Mouse (Mus musculus): ENCODE data around the gene Mad1l1. TPM values are rescaled to one million over a fixed set of nuclear protein-coding genes. Genes with fewer than 3 reads are reported as not detected.

The Mad1l1 gene
- total RNA-seq, 2 experiments from 2014 or later: 20.4 to 24.9 TPM

DNA sequence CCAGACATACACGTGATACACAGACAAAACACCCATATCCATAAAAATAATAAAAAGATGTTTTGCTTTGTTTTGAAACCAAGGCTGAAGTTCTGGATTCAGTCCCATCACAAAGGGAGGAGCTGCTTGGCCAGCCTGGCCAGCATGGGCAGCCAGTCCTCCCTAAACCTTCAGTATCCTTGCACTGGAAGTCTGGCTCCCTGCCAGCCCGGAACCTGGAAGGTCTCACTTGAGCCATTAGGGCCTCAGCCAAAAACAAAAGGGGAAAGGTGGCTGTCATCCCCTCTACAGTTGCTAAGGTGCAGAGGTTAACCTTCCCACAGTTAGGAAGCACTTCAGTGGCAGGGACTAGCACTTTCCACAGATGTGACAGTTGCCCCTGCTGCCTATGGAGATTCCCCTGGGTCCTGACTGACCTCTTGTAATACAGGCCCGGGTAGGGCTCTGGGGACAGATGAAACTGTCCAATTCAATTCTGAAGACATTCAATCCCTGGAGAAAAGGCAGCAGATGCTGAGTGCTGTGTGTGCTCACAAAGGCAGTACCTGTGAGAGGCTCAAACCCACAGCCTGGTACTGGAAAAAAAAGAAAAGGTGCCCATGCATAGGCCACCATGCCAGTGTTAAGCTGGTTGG is 100.2 kb downstream of the Mad1l1 start:
- DNase-seq (ENCODE audit: low spot score in 2 of 2): peak in 1 of 2 experiments; percentile 30

- DNase-seq (ENCODE audit: low spot score in 2 of 2): no peak
These were observed 102.1 kb downstream of the Mad1l1 start for GRCm38 (mm10) chr5:140219252-140219651.

- DNase-seq (ENCODE audit: low spot score in 2 of 2): peak in 1 of 2 experiments; percentile 27
These were observed 103.5 kb downstream of the Mad1l1 start for GRCm38 (mm10) chr5:140217900-140218299.

GRCm38 (mm10) chr5:140217083-140217482 is 104.3 kb downstream of the Mad1l1 start:
- no peak for DNase-seq (ENCODE audit: low spot score in 2 of 2)

- DNase-seq (ENCODE audit: low spot score in 2 of 2): no peak
These were observed 105.8 kb downstream of the Mad1l1 start for GRCm38 (mm10) chr5:140215471-140216087.

DNA sequence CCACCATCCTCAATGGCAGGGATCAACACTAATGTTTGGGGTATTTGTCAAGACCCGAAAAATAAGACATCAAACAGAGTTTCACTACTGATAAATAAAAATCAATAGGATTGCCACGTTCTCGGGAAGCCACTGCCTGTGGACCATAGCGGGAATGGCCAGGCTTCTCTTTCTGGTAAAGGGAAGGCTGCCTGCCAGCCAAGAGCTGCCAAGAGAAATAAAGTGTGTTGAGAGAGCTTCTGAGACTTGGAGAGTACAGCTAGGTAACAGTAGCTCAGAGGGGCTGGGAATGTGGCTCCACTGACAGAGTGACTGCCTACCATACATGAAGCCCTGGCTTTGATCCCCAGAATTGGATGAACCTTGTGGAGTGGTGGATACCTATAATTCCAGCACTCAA is 108.4 kb downstream of the Mad1l1 start:
- DNase-seq (ENCODE audit: low spot score in 2 of 2): no peak

GRCm38 (mm10) chr5:140210417-140211184 is 110.8 kb downstream of the Mad1l1 start:
- DNase-seq (ENCODE audit: low spot score in 2 of 2): no peak

DNA sequence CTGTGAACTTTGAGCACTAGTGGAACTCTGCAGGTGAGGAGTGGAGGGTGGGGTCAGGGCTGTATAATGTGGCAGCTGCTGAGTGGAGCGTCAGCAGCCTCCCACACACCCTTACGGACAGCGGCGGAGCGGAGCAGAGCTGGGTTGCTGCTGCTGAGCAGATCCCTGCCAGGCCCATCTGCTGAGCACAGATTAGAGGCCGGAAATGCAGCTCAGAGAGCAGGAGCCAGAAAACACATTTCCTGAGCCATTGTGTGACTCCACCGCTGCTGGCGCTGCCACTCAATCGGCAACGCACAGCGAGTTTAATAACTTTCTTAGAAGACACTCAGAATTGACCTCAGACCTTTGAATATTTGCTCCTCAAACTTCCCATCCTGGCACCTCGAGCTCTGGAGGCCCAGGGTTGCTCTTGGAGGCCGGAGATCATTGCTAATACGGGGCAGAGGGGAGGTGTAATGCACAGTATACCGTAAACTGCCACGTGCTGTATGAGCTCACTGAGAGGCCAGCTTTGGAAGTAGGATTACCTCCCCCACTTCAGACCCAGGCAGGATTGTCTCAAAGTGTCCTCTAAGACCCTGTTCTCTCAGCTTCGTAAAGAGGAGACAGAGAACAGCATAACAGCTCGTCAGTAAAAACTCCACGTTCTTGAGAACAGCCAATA is 112.5 kb downstream of the Mad1l1 start:
- peak in 1 of 2 experiments; percentile 48 for DNase-seq (ENCODE audit: low spot score in 2 of 2)

- no peak for DNase-seq (ENCODE audit: low spot score in 2 of 2)
These were observed 114.3 kb downstream of the Mad1l1 start for GRCm38 (mm10) chr5:140206726-140207703.

DNA sequence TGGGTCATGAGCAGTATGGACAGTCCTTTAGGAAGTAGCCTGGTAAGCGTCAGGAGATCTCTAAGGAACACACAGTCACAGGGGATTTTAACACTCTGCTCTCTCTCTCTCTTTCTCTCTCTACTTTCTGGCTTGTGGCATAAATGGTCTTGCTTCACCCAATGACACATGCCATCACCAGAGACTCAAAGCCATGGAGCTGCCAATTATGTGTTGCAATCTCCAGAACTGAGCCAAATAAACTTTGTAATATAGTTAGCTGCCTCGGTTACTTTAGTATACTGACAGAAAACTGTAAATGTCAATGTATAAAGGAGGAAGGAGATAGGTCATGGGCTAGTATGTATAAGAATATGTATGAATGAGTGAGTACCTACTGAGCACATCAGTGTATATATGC is 115.4 kb downstream of the Mad1l1 start:
- DNase-seq (ENCODE audit: low spot score in 2 of 2): no peak

DNA sequence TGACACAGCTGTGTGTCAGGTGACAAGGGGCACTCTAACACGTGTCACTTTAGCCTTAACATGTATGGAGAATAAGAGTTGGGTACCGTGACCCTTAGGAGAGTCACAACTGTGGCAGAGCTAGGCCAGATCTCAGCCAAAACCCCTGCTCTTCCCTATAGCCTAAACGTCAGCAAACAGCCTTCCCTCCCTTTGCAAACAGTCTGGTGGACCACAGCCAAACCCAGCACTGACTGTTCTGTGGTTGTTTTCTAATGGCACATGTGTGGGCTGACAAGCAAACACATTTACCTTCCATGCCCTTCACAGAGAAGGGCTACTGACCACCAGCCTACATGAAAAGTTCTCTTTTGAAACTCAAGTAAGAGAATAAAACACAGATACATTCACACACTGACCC is 116.9 kb downstream of the Mad1l1 start:
- no peak for DNase-seq (ENCODE audit: low spot score in 2 of 2)

GRCm38 (mm10) chr5:140204037-140204436 is 117.3 kb downstream of the Mad1l1 start:
- no peak for DNase-seq (ENCODE audit: low spot score in 2 of 2)

- no peak for DNase-seq (ENCODE audit: low spot score in 2 of 2)
These were observed 118.9 kb downstream of the Mad1l1 start for GRCm38 (mm10) chr5:140202451-140202850.

- no peak for DNase-seq (ENCODE audit: low spot score in 2 of 2)
These were observed 119.8 kb downstream of the Mad1l1 start for GRCm38 (mm10) chr5:140201566-140201965.

GRCm38 (mm10) chr5:140201109-140201508 is 120.2 kb downstream of the Mad1l1 start:
- no peak for DNase-seq (ENCODE audit: low spot score in 2 of 2)

DNA sequence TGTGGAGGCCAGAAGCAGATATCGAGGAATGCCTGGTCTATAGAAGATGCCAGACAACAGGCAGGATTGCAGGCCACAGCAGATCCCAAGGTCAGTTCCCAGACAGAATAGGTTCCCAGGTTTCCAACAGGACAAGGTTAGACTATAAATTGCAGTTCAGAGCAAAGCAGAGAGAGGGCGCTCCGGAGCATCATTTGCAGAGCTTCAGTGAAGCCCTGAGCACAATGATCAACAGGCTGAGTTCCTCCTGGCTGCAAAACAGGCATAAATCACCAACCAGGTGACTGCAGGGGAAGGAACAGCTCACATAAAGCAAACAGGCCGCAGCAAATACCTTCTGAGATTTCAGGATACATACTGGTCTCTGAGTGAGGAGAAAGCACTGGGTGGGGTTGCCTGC is 123.6 kb downstream of the Mad1l1 start:
- DNase-seq (ENCODE audit: low spot score in 2 of 2): peak; percentile 33 to 77

DNA sequence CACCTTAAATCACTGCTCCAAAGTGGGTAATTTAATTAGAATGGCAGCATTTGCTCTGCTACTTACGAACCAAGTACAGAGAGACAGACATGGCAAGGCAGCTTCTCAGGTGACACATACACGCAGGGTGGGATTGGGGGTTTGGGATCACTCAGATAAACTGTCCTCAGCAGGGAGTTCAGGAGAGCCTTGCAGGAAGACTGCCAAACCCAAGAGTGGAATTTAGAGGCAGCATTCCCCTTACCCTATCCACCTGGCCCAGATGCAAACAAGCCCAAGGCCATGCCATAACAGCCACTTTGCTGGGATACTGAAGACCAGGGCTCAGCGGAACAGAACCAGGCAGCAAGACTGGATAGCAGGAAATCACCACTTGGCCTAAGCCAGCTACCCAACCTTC is 124.9 kb downstream of the Mad1l1 start:
- DNase-seq (ENCODE audit: low spot score in 2 of 2): no peak

DNA sequence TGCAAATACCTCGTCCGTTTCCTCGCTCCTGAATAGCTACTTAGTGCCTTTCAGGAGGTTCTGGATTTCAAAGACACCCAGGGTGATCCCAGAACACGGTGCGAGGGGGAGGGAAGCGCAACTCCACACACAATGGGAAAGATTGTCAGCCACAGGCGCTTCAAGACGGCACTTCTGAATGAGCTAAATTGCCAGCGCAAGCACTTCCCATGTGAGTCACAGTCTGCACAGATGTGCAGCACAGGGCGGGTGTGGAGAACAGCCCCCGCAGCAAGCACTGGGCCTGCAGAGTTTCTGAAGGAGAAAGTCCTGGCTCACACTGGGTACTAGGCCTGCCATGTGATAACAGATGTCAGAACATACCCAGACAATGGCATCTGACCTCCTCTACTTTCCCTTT is 127.2 kb downstream of the Mad1l1 start:
- peak in 1 of 2 experiments; percentile 23 for DNase-seq (ENCODE audit: low spot score in 2 of 2)

- no peak for DNase-seq (ENCODE audit: low spot score in 2 of 2)
These were observed 129.8 kb downstream of the Mad1l1 start for GRCm38 (mm10) chr5:140191539-140191938.

DNA sequence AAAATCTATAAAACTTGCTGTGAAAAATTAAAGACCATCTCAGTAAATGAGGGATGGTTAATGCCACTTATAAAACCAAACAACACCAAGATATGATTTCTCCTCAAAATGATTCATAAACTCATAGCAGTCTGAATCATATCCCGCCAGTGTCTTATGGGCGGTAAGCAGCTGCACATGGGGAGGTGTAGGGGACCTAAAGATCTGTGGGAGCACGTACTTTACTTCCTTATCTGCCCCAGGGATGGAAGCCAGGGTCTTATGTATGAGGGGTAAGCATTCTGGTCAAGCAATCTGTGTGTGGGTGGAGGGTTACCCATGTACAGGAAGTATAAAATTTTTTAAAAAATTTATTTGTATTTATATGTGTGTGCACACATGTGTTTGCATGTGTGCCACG is 135.0 kb downstream of the Mad1l1 start:
- DNase-seq (ENCODE audit: low spot score in 2 of 2): no peak

- DNase-seq (ENCODE audit: low spot score in 2 of 2): no peak
These were observed 135.6 kb downstream of the Mad1l1 start for GRCm38 (mm10) chr5:140185757-140186156.
